Mouse (Mus musculus) liver, embryonic 14.5 days (tissue): ENCODE data around the gene Btg1.

ENCODE experiments used
- CTCF ChIP-seq: IDR thresholded peaks from 2 replicates; pipeline ENCODE4 v1.5.1; 2016; ENCODE audit warnings: antibody characterized with exemption, low read depth, control low read depth
- EP300 ChIP-seq: IDR thresholded peaks from 2 replicates; pipeline ENCODE4 v1.6.1; 2016; ENCODE audit warnings: antibody characterized with exemption, low read depth

DNA sequence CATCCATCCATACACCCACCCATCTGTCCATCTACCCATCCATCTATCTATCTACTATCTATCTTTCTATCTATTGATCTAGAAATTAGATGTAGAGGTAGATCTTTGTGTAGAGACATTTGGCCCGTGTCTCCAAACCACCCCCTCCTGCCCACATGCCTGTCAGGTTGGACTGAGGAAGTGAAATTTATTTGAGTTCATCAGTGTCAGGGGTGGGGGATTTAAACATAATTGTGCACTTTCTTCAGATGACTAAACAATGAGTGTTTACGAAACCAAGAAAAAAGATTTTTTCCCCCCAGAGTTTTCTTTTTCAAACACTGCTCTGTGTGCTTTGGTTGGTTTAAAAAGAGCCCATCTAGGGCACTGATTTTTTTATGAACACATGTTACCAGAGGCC is 10.9 kb upstream of the Btg1 start:
- no peak for TF ChIP-seq CTCF
- TF ChIP-seq EP300, result no peak
